Mouse (Mus musculus) kidney, postnatal 10 days (tissue): ENCODE measurements around the gene Plekha3.

Experiments used
- DNase-seq: peaks from one replicate; pipeline ENCODE4 v3.0.0; 2021; ENCODE audit warnings: mixed read lengths

Plekha3 gene

DNA sequence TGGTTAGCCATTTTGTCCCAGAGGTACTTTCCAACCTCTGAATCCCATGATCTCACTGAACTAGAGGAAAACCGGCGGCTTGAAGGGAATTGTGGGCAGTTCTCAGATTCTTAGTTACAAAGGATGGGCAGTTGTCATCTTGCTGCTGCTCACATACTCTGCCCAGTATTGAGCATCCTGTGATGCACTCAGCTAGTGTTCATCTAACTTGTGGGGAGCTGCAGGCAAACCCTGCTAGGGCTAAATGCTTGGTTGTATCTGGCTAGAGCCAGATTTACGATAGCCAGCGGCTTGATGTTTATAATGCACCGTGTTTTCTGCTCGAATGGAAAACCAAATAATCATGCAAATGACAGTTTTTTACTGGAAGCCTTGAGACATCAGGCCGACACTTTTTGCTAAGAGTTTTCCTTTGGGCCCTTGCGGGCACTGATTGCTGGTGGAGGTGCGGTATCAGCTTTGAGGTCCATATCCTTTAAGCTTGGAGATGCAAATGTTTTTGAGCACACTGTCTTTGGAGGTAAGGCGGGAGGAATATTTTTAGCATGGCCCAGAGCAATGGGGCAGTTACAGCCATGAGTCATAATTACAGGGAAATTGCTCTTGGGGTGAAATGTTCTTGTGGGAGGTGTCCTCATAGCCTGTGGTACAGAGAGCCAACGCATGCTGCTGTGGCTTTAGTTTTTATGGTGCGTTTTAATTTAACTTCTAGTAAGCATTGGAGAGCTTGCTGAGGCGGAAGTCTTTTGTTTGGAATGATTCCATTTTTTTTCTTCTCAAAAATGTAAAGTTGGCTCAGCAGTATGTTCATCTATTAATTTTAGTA lies 1.5 kb downstream of the Plekha3 start:
- DNase-seq, result no peak

DNA sequence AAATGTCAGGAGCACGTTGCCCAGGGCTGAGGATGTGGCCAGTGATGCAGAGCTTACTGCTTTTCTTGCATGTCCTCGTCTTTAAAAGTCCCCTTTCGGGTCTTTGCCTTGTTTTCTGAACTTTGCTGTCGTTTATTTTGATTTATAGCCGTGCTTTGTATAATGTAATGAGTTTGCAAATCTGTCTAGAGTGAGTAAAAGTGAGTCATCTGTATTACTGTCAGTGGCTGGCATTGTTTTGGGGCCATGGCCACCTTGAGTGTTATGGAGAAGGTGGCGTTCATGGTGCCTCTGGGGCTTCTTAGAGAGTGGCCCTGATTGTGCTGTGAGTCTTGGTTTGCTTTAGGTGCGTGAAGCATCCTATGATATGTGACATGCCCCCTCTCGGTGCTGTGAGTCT lies 7.2 kb downstream of the Plekha3 start:
- DNase-seq, result no peak

DNA sequence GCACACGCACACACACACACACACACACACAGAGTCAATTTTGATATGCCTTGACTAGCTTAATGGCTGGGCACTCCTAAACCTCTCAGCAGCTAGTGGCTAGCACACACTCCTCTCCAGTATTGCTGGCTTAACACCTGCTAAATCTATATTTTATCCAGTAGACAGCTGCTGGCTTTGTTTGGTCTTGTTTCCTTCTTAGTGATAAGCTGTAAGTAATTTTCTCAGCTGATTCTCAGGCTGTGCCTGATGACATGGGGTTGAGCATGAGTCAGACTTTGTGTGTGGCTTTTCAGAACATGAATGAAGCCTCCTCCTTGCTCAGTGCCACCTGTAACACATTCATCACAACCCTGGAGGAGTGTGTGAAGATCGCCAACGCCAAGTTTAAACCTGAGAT lies 11.9 kb downstream of the Plekha3 start:
- no peak for DNase-seq

DNA sequence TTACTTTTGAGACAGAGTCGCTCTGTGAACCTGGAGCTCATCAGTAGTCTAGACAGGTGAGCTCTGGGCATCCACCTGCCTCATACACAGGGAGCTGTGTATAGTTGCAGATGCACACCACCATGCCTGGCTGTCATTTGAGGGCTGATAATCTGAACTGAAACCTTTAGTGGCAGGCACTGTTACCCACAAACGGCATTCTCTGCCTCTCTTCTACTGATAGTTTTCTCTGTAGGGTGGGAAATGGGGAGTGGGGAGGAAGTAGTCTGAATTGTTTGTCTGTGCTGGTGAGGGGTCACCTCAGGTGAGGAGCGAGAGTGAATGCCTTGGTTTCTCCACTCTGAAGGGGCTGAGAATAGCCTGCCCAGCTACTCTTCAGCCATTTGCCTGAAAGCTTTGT lies 12.5 kb downstream of the Plekha3 start:
- no peak for DNase-seq

DNA sequence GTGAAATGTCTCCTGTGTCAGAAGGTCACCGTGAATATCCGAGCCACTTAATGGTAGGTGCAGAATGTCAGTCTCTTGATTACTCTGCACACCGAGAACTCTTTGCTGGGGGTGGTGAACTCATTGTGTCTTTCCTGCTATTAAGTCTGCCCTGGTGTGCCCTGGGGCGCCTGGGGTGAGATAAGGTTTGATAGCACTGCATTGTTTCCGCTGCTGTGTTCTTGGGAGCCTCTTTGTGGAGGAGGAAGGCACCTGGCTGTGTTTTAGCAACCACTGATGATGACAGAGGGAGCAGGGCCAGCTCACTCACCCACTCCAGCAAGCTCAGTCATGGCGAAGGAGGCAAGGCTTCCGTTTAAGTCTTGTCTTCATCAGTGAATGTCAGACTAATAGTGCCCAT lies 13.1 kb downstream of the Plekha3 start:
- DNase-seq, result no peak

DNA sequence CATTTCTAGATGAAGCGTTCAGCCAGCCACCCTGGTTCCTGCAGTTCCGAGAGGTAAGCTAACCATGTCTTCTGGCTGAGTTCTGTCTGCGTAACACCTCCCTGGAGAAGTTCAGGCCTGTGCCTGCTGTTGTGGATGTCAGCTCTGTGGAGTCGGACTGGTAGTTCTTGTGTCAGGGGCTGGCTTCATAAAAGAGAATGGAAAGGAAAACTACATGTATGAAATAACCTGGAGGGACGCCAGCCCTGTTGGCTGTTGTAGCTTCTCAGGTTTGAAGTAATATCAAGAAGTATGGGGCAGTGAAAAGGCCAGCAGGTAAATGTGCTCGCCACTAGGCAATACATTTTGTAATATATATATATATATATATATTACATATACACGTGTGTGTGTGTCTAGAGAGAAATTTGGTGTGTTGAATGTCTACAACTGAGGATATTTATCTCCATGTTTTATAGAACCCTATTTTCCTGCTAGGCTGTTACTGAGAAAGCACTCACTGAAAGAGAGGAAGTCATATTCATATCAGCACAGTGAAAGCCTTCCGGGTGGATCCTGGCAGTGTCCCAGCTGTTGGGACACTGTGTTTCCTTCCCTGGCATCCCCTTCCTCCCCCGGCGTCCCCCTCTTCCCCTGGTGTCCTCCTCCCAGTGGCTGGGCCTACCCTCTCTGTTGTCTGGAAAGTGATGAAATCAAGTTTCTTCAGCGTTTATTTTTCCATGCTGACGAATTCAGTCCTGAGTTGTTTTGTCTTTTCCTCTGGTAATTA lies 15.5 kb downstream of the Plekha3 start:
- peak; percentile 81 for DNase-seq

DNA sequence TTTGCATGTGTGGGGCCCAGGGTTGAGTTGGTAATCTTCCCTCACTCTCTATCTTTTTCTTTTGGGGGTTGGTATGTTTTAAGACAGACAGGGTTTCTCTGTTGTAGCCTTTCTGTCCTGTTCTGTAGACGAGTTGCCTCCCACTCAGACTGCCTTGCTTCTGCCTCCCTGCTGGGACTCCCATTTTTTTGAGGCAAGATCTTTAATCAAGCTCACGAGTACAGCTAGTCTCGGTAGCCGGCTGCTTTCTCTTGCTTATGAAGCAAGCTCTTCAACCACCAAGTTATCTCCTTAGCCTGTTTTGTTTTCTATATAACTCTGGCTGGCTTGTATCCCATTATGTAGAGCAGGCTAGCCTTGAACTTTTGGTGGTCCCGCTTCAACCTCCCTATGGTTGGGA lies 18.7 kb downstream of the Plekha3 start:
- DNase-seq, result no peak

DNA sequence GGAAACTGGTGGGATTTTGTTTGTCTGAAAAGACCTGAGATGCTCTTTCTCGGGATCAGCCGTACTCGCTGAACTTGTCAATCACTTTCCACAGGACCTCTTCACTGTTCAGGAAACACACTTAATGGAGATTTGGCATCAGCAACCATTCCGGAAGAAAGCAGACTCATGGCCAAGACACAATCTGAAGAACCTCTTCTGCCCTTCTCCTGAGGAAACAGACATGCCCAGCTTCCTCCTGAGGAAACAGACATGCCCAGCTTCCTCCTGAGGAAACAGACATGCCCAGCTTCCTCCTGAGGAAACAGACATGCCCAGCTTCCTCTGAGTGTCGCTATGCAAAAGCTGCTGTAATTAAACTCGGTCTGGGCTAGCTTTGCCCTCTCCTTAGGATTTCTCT lies 20.2 kb downstream of the Plekha3 start:
- no peak for DNase-seq

DNA sequence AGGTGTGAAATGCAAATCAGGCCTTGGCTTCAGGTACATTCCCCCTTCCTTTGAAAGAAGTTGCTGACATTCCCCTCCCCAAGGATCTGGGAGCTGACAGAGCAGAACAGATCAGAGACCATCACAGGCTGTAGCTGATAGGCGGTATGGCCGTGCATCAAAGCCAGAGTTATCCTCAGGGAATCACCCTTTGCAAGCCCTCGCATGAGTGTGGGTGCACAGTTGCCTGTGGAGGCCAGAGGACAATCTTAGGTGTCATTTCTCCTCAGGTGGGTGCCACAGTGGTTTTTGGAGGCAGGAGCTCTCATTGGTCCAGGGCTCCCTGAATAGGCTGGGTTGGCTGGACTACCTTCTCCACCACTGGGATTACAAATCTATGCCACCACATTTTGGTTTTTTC lies 27.1 kb downstream of the Plekha3 start:
- no peak for DNase-seq

DNA sequence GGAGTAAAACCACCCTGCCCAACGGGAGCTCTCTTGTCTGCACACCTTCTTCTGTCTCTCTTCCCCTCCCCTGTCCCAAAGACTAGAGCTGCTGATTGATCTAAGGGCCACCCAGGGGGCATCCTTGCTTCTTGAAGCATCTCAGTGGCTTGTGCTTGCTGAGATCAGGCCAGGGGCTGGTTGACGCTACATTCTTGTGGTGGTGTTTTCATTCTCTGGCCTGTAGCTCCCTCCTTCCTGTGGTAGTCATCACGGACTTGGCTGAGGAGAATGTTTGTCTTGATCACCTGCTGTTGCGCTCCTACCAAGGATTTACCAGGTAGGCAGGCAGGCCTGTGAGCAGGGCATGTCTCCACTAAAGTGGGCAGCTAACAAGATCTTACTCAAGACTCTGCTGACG lies 27.7 kb downstream of the Plekha3 start:
- DNase-seq, result no peak

DNA sequence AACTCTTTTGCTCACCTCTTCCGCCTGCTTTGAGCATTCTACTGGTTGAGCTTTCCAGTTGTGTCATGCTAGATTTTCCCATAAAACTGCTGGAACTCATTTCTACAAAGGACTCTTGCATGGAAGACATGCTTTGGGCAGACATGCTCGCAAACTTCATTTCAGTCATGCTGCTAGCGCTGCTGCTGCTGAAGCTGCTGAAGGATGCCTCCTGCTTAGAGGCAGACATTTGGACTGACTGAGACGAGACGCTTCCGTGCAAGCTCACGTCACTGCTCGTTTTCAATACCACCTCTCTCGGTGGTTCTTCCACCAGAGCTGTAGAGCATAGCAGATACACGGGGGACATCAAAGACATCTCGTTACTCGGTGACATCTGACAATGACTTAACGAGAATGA lies 30.6 kb downstream of the Plekha3 start:
- no peak for DNase-seq

DNA sequence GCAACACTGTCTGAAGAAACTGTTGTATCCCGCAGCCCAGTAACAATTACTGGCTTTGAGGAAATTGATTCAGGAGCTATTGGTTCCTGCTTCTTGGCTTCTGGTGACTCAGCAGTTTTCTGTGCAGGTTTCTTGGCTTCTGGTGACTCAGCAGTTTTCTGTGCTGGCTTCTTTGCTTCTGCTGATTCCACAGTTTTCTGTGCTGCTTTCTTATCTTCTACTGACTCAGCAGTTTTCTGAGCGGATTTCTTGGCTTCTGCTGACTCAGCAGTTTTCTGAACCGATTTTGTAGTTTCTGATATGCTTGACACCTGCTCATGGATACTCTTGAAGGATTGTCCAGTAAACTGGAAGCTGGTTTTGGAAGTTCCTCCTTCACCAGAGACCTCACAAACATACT lies 33.4 kb downstream of the Plekha3 start:
- no peak for DNase-seq

DNA sequence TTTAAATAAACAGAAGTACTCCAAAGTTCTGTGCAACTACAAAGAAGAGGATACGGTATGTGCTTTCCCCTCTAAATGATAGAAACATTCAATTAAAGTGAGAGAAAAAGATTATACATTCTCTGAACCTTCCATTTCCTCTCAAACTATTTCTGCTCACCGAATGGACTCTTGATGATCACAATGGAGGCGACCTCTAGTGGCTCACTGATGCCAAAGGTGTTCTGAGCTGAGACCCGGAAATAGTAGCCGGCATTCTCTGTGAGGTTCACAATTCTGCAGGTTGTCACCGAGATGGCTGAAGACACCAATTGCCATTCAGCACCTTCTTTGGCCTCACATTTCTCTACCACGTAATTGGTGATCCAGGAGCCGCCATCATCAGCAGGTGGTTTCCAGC lies 39.9 kb downstream of the Plekha3 start:
- no peak for DNase-seq

DNA sequence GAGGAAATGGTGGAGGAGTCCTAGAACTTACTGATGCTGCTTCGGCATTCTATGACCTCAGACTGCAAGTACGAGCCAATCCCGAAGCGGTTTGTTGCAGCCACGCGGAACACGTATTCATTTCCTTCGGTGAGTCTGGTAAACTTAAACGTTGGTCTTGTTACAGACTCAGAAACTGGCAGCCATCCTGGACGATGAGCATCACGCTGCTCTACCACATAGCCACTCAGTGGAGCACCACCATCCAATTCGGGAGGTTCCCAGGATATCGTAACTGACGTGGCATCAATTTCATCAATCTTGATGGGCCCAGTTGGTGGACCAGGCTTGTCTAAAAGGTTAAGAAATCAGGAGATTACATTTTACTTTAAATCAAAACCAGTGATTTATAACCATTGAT lies 44.6 kb downstream of the Plekha3 start:
- DNase-seq, result no peak
